Mouse (Mus musculus) frontal cortex, adult 2 months (tissue): Measurements from ENCODE around the gene Thoc3. TPM values are rescaled to one million over a fixed set of nuclear protein-coding genes. Genes with fewer than 3 reads are reported as not detected.
"Not testable (repeated sequence)": the region's sequence is repeated elsewhere in the genome, so short reads cannot be mapped to it uniquely, and the experiment has no call there.

Experiments
- DNase-seq, 2 experiments: peaks; one replicate each; pipeline ENCODE4 v3.0.0; 2022; ENCODE audit warnings: low spot score in 1 of 2; ENCODE audit errors: extremely low spot score in 1 of 2
- polyA plus RNA-seq: library from polyadenylated mRNA; depleted of rRNA; stranded (reverse); fragments of >200 nt; gene quantifications from 2 replicates; pipeline ENCODE4 v1.2.3, GENCODE M21; 2012; rRNA removed

Thoc3 gene
- polyA plus RNA-seq = 24.4 and 25.0 TPM in 2 replicates

GRCm38 (mm10) chr13:54468098-54469011 lies at the start of gene Thoc3:
Gene Thoc3 (minus strand): TSS chr13:54468849.
- DNase-seq = peak; percentile 73 to 94

GRCm38 (mm10) chr13:54505920-54506319 lies 37.3 kb upstream of the Thoc3 start:
- peak in 1 of 2 experiments; percentile 34 for DNase-seq

- DNase-seq = no peak
Observed at GRCm38 (mm10) chr13:54504611-54505260, 36.1 kb upstream of the Thoc3 start.

GRCm38 (mm10) chr13:54503604-54504521 lies 35.2 kb upstream of the Thoc3 start, which contains the start of gene Simc1:
Gene Simc1 (plus strand): TSS chr13:54503779.
- peak in 1 of 2 experiments; percentile 50 for DNase-seq

GRCm38 (mm10) chr13:54503278-54503603 lies 34.6 kb upstream of the Thoc3 start:
- no peak for DNase-seq

GRCm38 (mm10) chr13:54501957-54502690 lies 33.5 kb upstream of the Thoc3 start:
- no peak for DNase-seq

- no peak for DNase-seq
Observed at GRCm38 (mm10) chr13:54501352-54501751, 32.7 kb upstream of the Thoc3 start.

GRCm38 (mm10) chr13:54499551-54499950 lies 30.9 kb upstream of the Thoc3 start:
- not testable (repeated sequence) for DNase-seq

- no peak for DNase-seq
Observed at GRCm38 (mm10) chr13:54491381-54491780, 22.7 kb upstream of the Thoc3 start.

- no peak for DNase-seq
Observed at GRCm38 (mm10) chr13:54490411-54490810, 21.8 kb upstream of the Thoc3 start.

GRCm38 (mm10) chr13:54481498-54481897 lies 12.8 kb upstream of the Thoc3 start:
- no peak for DNase-seq

- DNase-seq = peak in 1 of 2 experiments; percentile 11
Observed at GRCm38 (mm10) chr13:54479286-54479685, 10.6 kb upstream of the Thoc3 start.

- DNase-seq = no peak
Observed at GRCm38 (mm10) chr13:54475702-54476101, 7.1 kb upstream of the Thoc3 start.

- no peak for DNase-seq
Observed at GRCm38 (mm10) chr13:54474996-54475395, 6.3 kb upstream of the Thoc3 start.

- DNase-seq = no peak
Observed at GRCm38 (mm10) chr13:54471967-54472366, 3.3 kb upstream of the Thoc3 start.

GRCm38 (mm10) chr13:54469012-54469354 lies 334 bp upstream of the Thoc3 start:
- no peak for DNase-seq

- DNase-seq = no peak
Observed at GRCm38 (mm10) chr13:54459282-54459681, 9.4 kb downstream of the Thoc3 start.

GRCm38 (mm10) chr13:54457062-54457461 lies 11.6 kb downstream of the Thoc3 start:
- no peak for DNase-seq

- peak in 1 of 2 experiments; percentile 64 for DNase-seq
Observed at GRCm38 (mm10) chr13:54447496-54448224, 21.0 kb downstream of the Thoc3 start.
